Mouse (Mus musculus) telencephalon, adult 2 months (tissue): ENCODE data around the gene Dtx1.

Source experiments
- DNase-seq: peaks from one replicate; pipeline ENCODE4 v3.0.0-alpha.2; 2011; ENCODE audit warnings: low read depth, low spot score

Dtx1 gene

DNA sequence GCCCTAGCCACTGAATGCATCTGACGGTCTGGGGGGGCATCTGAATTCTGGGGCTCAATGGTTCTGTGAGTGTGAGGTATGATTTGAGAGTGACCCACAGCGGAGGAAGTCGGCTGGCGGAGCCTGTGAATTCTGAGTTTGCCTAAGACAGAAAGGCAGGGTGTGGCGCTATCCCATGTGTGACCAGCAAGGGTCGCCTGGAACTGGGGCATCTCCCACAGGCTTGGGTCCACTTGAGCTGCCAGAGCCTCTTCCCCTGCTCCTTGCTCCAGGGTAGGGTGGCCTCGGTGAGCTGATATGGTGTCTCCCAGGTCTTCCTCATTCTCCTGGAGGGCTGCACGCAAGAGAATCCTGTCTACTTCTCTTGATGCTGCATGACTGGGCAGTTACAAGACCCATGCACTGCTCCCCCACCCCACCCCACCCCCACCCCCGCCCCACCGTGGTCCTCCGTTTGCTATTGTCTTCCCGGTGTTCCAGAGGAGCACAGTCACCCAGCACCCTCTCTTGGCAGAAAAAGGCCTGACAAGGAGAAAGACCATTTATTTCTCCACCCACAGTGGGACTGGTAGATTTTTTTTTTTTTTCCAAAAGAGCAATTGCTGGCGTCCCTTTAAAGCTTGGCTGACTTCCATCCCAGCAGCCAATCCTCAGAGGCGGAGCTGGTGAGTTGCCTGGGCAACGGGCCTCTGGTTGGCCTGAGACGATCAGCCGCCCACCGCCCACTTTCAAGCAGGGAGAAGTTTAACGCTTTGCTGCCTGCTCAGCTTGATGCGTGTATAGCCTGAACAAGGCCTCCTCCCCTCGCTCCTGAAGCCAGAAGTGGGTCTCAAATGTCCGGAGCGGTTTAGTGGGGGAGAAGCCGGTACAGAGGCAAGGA, 31.8 kb downstream of the Dtx1 start:
- DNase-seq = peak; percentile 93

DNA sequence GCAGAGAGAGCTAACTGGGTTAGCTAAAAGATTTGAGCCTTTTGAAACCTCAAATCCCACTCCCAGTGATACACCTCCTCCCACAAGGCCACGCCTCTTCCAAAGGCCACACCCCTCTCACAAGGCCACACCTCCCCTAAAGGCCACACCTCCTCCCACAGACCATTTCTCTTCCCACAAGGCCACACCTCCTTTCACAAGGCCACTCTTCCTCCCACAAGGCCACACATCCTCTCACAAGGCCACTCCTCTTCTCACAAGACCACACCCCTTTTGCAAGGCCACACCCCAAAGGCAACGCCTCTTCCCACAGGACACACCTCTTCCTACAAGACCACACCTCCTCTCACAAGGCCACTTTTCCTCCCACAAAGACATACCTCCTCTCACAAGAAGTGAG, 34.2 kb downstream of the Dtx1 start:
- no peak for DNase-seq

DNA sequence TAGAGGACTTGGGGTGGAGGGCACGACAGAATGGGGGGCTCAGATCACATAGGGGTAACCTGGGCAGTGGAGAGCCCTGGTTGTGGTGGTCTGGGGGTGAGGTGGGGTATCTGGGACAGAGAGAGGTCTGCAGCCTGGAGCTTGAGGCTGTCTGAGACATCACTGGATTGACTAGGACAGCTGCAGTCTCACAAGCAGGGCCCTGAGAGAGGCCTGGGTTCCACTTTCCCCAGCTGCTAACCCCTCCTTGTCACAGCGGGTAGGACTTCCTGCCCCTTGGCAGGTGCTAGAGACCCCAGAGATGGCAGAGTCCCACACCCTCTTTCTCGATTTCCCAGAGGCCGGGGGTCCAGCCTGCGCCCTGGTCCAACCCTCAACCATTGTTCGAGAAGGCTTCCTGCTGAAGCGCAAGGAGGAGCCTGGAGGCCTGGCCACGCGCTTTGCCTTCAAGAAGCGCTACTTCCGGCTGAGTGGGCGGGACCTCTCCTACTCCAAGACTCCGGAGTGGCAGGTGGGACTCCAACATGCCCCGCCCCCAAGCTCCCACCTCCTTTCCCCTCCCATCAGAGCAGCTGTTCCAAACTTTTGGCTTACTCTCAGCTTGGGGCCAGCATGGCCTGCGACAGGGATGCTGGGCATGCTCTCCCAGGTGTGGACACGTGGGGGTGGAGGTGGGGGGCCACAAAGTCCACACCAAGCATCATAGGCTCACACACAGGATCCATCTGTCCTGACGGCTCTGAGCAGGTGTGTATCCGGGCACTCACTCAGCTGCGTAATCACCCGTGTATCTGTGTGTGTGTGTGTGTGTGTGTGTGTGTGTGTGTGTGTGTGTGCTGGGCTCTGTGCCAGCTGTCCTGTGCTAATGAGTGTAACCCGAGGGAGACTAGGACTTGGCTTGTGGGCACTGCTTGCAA, 37.2 kb downstream of the Dtx1 start:
- DNase-seq = no peak

DNA sequence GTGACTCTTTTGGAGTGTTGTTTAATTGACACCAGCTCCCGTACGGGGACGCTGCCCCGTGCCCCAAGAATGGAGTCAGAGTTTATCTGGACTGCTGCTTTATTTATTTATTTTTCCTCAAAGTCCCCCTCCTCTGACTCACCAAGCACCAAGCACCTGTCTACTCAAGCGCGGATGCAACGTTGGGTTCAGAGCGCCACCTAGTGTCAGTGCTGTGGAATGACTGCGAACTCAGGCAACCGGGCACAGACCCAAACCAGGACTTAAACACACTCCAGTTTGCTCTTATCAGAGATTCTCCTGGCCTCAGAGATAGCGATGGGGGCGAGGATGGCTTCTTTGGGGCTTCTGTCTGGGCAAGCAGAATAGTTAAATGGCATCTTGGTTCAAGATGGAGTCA, 38.1 kb downstream of the Dtx1 start:
- no peak for DNase-seq

DNA sequence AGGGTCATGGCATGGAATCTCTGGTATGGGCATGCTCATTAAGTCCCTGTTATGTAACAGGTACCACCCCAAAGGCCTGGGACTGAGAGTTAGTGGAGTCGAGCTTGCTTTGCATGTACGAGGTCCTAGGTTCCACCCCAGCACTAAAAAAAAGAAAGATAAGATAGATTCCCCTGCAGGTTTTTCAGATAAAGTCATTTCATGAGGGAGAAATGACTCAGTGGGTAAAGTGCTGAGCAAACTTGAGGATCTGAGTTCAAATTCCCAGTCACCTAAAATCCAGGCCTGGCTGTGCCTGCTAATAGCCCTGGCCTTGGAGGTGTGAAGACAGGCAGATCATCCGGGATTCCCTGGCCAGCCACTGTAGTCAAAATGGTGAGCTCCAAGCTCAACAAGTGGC, 39.9 kb downstream of the Dtx1 start:
- no peak for DNase-seq

DNA sequence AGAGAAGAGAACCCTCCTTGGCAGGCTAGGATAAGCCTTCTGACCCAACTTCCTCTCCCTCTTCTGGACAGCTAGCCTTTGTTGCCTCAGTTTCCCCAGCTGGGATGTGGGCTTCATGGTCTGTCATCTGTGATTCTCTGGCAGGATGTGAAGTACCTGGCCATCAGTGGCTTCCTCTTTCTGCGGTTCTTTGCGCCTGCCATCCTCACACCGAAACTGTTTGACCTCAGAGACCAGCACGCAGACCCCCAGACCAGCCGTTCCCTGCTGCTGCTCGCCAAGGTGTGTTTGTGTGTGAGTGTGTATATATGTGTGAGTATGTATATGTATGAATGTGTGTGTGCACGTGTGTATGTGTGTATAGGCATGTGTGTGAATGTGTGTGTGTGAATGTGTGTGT, 41.6 kb downstream of the Dtx1 start:
- no peak for DNase-seq

DNA sequence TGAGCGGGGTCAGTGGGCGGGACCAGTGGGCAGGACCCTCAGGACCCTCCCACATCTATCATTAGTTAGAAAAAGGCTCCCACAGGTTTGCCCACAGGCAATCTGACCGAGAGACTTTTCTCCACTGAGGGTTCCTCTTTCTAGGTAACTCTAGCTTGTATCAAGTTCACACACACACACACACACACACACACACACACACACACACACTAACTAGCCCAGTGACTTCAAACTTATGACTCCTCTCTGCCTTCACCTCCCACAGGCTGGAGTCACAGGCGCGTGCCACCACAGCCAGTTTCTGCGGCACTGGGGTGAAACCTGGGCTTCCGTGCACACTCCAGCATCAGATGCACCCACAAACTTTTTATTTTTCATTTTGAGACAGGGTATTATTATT, 43.0 kb downstream of the Dtx1 start:
- DNase-seq = no peak

DNA sequence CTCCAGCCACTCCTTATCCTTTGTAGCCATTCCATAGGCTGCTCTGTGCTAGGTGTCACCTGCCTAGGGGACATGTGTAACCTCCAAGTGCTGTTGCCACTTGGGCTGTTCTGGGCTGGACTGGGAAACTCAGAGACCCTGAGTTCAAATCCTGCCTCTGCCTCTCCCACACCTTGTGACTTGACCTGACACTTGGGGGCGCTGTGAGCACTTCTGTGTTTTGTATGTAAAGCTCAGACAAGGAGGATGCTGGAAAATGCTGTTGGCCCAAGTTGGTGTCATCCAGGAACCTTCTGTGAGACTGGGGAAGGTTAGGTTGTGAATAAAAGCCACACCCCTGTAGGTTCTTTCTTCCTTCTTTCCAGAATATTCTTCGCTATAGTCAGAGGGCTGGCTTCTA, 46.8 kb downstream of the Dtx1 start:
- no peak for DNase-seq

DNA sequence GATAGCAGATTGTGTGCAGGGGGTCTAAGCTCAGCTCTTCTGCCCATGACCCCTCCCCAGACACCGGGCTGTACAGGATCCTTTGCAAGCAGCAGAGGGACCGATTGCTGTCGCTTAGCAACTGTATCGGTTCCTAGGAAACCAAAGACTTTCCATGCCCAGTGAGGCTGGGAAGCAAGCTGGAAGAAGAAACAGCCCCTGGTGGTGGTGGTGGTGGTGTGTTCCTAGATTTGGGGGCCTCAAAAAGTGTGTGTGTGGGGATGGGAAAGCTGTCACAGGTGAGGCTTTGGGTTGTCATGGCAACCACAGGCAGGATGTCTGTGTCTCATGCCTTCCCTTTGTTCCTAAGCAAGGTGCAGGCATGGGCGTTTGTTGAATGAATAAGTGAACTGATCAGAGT, 50.9 kb downstream of the Dtx1 start:
- DNase-seq = peak; percentile 64

DNA sequence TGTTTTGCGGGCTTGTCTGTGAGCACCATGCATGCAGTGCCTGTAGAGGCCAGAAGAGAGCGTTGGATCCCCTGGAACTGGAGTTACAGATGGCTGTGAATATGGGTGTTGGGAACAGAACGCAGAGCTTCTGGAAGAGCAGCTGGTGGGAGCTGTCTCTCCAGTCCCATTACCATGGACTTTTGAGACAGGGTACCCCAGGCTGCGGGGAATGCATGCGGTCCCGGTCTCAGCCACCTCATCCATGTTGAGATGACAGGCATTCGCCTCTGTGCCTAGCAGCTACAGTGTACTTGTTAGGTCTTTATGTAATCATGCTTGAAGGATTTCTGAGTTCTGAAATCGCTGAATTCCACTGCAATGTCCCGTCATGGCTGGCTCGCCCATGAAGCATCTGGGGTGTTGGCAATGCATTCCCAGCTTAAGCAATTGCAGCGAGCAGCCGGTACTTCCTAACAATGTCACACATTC, 55.4 kb downstream of the Dtx1 start:
- DNase-seq = peak; percentile 88

DNA sequence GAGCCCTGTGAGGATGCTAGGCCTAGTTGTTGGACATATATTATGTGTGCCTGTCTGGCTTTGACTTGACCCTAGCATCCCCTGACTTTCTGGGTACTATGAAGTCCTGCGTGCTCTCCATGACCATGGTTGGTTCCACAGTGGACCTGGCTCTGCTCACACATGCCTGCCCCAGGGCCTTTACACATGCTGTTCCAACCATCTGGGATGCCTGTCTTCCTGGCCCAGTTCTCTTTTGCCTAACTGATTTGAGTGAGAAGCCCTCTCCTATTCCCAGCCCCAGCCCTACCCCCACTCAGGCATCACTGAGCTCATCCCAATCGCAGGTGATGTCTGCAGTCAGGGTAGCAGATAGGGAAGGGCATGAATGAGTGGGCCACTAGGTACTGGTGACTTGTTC, 57.9 kb downstream of the Dtx1 start:
- no peak for DNase-seq

DNA sequence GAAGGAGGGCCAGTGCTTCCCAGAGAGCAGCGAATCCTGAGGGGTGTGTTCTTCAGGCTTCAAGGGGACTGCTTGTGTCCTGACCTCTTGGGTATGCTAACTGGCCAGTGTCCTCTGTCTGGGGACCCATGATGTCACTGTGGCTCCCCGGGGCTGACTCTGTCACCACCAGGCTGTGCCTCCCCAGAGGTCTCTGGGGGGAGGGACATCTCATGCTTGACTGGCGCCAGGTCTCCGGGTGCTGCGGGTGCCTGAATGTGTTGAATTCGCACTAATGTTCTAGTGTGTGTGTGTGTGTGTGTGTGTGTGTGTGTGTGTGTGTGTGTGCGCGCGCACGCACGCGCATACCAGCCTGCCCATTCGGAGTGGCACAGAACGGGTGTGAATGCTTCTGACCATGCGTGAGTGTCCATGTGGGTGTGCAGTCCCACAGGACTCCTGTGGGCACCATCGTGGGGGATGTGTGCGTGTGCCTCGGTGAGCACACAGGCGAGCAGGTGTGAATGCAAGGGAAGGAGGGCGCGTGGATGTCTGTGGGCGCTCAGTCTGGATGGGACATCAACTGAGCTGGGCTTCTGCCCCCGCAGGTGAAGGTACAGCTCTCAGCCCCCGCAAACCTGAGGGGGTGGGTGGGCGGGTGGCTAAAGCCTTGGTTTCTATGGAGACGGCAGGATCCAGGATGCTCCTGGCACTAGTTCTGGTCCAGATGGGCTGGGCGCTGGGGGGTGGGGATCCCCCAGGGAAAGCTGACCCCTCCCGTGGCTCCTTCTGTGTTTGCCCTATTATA, 58.6 kb downstream of the Dtx1 start:
- DNase-seq = peak; percentile 45

DNA sequence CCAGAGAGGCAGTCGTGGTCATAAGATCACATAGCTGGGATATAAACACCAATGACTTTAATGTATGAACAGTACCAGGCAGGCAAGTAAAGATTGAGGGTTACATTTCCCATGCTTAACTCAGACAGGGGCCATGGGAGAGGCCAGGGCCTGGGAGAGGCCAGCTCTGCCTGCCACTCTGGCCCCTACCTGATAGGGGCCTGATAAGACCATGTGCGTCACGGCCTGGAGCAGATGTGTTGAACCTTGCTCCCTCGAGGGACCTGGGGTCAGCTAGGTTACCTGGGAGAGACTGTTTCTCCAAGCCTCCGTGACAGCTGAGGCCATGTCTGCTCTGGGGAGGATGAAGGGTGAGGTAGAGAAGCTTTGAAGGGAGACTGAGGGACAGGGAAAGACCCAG, 60.5 kb downstream of the Dtx1 start:
- DNase-seq = no peak

DNA sequence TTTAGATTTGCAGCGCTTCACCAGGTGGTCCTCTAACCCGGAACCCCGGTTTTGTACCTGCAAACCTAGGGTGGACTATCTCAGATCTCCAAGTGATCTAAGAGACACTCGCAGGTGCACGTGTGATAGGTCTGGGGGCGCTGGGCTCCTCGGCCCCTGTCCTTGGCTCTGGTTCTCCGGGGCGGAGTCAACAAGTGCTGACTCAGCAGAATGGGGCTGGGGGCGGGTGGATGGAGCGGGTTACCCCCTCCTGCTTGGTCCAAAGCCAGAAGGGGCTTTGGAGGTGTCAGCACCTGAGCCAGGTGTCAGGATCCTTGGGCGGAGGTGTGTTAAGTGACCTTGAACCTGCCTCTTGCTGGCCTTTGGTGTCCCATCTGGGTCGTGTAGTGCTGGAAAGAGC, 61.8 kb downstream of the Dtx1 start:
- DNase-seq = no peak

DNA sequence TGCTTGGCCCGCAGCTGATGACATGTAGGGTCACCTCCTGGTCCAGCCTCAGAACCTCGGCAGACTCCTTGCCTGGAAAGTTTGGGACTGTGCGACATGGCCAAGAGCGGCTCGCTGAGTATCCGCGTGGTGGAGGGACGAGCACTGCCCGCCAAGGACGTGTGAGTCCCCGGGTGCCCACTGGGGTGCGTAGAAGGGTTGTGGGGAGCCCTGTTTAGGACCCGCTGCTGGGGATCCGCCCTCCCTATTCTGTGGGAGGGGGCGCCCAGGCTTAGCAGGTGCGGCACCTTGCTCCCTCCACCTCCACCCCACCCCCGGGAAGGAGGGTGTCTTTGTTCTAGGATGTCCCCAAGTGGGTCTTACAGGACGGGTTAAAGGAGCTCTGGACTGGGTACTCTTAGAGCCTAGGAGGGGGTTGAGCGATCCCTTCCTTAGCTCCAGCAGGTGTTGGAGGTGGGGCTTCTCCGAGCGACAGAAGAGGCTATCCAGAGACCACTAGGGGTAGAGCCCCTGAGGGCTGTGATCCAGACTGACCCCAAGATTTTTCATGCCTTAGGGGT, 62.3 kb downstream of the Dtx1 start:
- DNase-seq = no peak

DNA sequence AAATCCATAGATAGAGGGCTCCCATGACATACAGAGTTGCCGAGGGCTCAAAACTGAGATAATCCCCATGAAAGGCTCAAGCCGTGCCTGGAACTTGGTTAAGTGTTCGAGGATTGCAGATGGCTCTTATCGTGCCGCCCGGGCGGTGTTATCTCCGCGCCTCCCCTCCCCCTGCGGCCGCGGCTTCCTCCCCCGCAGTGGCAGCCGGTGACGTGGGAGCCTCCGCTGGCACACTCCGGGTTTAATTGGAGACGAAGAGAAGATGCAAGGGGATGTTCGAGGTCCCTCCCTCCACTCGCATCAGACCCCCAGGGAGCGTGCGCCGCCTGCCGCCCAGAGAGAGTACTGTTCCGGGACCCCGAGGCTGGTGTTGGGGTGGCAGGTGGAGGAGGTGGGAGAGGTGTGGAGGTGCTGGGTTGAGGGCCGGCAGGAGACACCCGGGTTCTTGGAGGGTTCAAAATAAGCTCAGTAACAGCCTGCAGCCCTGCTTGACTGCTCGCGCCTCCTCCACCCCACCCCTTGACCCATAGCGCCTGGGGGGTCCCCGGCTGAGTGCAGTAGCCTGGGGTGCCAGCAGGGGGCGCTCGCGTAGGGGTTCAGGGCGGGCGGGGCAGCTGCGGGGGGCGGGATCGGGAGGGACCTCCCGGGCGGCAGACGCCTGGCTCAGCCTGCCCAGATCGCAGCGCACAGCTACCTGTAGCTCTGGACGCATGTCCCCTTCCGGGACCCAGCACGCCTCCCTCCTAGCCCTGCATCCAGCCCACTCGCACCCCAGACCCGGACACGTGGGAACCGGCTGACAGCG, 63.0 kb downstream of the Dtx1 start, which contains the start of gene Rasal1:
TSS of gene Rasal1 (plus strand) at position 244 of the 805 bp plus-strand sequence.
- DNase-seq = peak; percentile 68

DNA sequence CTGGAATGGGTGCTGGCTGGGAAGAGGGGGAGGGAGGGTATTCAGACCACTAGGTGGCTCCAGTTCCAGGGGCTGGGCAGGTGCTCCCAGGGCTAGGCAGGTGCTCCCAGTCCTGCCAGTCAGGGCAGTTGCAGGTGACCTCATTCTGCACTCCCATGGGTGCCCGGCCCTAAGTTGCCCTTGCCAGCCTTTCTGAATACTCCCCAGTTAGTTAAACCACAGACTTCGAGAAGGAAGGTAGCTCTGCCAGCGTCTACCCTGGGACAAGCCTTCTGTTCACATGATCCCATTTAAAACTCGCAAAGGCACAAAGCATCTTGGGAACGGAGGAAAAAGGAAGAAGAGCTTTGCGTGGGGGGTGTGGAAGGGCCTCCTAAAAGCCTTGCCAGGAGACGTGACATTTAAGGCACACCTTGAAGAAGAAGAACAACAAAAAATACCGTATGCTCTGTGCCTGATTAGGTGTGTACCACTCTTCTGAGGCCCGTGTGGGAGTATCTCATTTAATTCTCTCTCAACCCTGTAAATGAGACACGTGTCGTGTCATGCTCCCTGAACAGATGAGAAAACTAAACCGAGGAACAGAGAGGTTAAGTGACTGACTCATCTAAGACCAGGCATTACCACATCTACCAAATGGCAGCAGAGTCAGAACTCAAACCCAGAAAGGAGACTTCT, 63.8 kb downstream of the Dtx1 start:
- DNase-seq = peak; percentile 78

DNA sequence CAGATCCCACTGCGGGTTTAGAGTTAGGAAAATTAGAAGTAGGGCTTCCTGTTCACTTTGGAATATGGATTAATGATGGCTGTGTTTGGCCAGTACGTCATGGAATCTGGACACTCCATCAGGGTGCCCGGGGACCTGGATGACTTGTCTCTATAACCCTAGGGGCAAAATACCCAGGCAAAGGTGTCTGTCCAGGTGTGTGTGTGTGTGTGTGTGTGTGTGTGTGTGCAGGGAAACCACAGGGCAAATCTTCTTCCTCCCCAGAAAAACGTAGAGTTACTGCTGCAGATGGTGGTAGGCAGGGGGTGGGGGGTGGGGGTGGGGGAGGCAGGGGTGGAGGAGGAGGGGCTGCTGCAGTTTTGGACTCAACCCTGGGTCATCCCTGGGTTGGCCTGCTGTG, 64.4 kb downstream of the Dtx1 start:
- no peak for DNase-seq

DNA sequence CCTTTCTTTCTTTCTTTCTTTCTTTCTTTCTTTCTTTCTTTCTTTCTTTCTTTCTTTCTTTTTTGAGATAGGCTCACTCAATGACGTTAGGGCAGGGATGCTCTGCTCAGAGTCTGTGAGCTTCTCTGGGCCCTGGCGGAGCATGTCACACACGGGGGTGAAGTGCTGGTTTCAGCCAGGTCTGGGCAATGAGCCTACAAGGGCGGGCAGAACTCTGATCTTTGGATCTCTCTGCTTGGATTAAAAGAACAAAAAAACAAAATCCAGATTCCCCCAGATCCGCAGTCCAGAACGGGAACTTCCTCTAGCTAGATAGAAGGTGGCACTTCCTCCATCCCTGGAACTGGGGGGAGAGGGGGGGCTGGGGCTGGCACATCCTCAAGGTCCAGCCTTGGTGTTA, 65.9 kb downstream of the Dtx1 start:
- no peak for DNase-seq

DNA sequence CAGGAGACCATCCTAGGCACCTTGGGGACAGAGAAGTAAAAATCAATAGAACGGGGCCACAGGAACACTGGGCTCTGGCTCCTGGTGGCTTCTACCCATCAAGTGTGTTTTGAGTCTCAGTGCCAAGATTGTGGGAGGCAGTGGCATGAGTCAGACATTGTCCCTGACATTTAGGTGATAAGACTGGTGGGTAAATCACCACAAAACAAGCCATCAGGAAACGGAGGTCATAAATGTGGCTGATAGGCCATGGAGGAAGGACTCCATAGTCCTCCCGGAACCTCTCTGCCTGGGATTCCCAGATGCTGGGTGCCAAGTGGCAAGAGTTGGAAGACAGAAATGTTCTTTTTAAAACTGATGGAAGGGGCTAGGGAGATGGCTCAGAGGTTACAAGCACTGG, 67.5 kb downstream of the Dtx1 start:
- no peak for DNase-seq
